ENCODE assay signal across 28 mouse cellular contexts in the genomic region with DNA sequence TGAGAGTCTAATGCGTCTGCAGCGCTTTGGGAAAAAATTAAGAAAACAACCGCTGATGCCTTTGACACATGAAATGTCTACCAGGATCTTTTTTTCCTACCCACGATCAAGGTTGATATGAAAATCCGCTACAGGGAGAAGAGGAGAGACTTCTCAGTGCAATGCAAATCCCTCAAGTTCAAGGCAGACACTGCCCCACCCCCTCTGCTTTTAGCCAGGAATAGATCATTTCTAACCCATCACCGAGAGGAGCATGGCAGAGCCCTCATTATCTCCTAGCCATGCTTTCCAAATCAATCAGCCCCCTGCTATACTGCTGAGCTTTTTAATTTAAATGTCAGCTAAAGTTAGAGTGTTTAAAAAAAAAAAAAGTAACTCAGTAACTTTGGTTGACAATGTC.
A peak's percentile ranks its signal among the peaks of the same experiment; 100 is the strongest.
DNase-seq lines count a peak whose midpoint lies in the region; ATAC-seq and TF ChIP-seq lines count a peak whose summit lies in the region.
"Had no signal": no experiment of that assay in that cellular context is flagged by ENCODE, and none has a peak within 500 bp of the region (broad histone marks: within the 10 kb centered on the region; RNA-seq: fewer than 3 reads in every experiment).

No protein-coding gene starts in this region.

- H3K4me3 ChIP-seq in hindbrain, embryonic 14.5 days (replicated peaks; ENCODE audit: low read length), result no peak overlapping the region
- no peak overlapping the region for H3K4me3 ChIP-seq in hindbrain, embryonic 13.5 days
- no peak overlapping the region for H3K4me3 ChIP-seq in neural tube, embryonic 15.5 days (replicated peaks)
- no peak overlapping the region for H3K4me3 ChIP-seq in forebrain, postnatal 0 days (ENCODE audit: low read depth, low read length)
- no peak overlapping the region for H3K4me3 ChIP-seq in midbrain, postnatal 0 days (ENCODE audit: low read depth, low read length)
- H3K4me3 ChIP-seq: embryonic facial prominence, embryonic 12.5 days; heart, embryonic 13.5 days; limb, embryonic 12.5 days; lung, embryonic 15.5 days had no signal

- H3K27me3 ChIP-seq in hindbrain, embryonic 14.5 days (ENCODE audit: control insufficient read depth, insufficient read depth, low read length), result no peaks in the 10 kb centered on the region
- H3K27me3 ChIP-seq in hindbrain, embryonic 13.5 days, result no peaks in the 10 kb centered on the region
- H3K27me3 ChIP-seq in neural tube, embryonic 15.5 days (replicated peaks), result no peaks in the 10 kb centered on the region
- H3K27me3 ChIP-seq in forebrain, postnatal 0 days (ENCODE audit: insufficient read depth, low read length), result no peaks in the 10 kb centered on the region
- H3K27me3 ChIP-seq in midbrain, postnatal 0 days (ENCODE audit: insufficient read depth, low read length), result no peaks in the 10 kb centered on the region
- H3K27me3 ChIP-seq: embryonic facial prominence, embryonic 12.5 days; heart, embryonic 13.5 days; limb, embryonic 12.5 days; lung, embryonic 15.5 days had no signal

- H3K27ac ChIP-seq in hindbrain, embryonic 14.5 days, result 0 out of 2 replicates have a peak overlapping the region, but pooled peaks have one; percentile 26
- H3K27ac ChIP-seq in hindbrain, embryonic 13.5 days, result no peak overlapping the region
- H3K27ac ChIP-seq in neural tube, embryonic 15.5 days (replicated peaks), result 0 out of 2 replicates have a peak overlapping the region, but pooled peaks have one; percentile 10
- peak overlapping the region; percentile 21; the same call in 1 of the 2 replicates for H3K27ac ChIP-seq in forebrain, postnatal 0 days (ENCODE audit: low read depth, low read length)
- H3K27ac ChIP-seq in midbrain, postnatal 0 days (ENCODE audit: low read depth, low read length), result no peak overlapping the region
- H3K27ac ChIP-seq: embryonic facial prominence, embryonic 12.5 days; heart, embryonic 13.5 days; kidney, postnatal 0 days; lung, embryonic 15.5 days; stomach, postnatal 0 days had no signal

- no peaks in the 10 kb centered on the region for H3K36me3 ChIP-seq in hindbrain, embryonic 14.5 days (replicated peaks; ENCODE audit: control insufficient read depth, insufficient read depth)
- no peaks in the 10 kb centered on the region for H3K36me3 ChIP-seq in hindbrain, embryonic 13.5 days
- H3K36me3 ChIP-seq in neural tube, embryonic 15.5 days, result no peaks in the 10 kb centered on the region
- H3K36me3 ChIP-seq in forebrain, postnatal 0 days (ENCODE audit: insufficient read depth), result no peaks in the 10 kb centered on the region
- H3K36me3 ChIP-seq in midbrain, postnatal 0 days (ENCODE audit: insufficient read depth, low read length), result no peaks in the 10 kb centered on the region
- H3K36me3 ChIP-seq: embryonic facial prominence, embryonic 12.5 days; heart, embryonic 13.5 days; limb, embryonic 12.5 days; lung, embryonic 15.5 days had no signal

- no peaks in the 10 kb centered on the region for H3K9me3 ChIP-seq in hindbrain, embryonic 14.5 days (ENCODE audit: control insufficient read depth, low read length)
- no peaks in the 10 kb centered on the region for H3K9me3 ChIP-seq in hindbrain, embryonic 13.5 days
- H3K9me3 ChIP-seq in neural tube, embryonic 15.5 days (replicated peaks), result no peaks in the 10 kb centered on the region
- no peaks in the 10 kb centered on the region for H3K9me3 ChIP-seq in forebrain, postnatal 0 days (ENCODE audit: low read length)
- no peaks in the 10 kb centered on the region for H3K9me3 ChIP-seq in midbrain, postnatal 0 days (ENCODE audit: low read length)
- H3K9me3 ChIP-seq: embryonic facial prominence, embryonic 12.5 days; heart, embryonic 13.5 days; limb, embryonic 12.5 days; lung, embryonic 15.5 days had no signal

- H3K9ac ChIP-seq in hindbrain, embryonic 14.5 days, result no peak overlapping the region
- H3K9ac ChIP-seq in hindbrain, embryonic 13.5 days, result no peak overlapping the region
- no peak overlapping the region for H3K9ac ChIP-seq in neural tube, embryonic 15.5 days (replicated peaks)
- H3K9ac ChIP-seq in forebrain, postnatal 0 days, result no peak overlapping the region
- no peak overlapping the region for H3K9ac ChIP-seq in midbrain, postnatal 0 days (replicated peaks; ENCODE audit: low read length, poor library complexity, severe bottlenecking)
- H3K9ac ChIP-seq: embryonic facial prominence, embryonic 12.5 days; heart, embryonic 13.5 days; limb, embryonic 12.5 days; lung, embryonic 15.5 days had no signal

- H3K4me1 ChIP-seq in hindbrain, embryonic 14.5 days (replicated peaks; ENCODE audit: control insufficient read depth, insufficient read depth, low read length), result peaks cover 33% of the 10 kb centered on the region
- peaks cover 40% of the 10 kb centered on the region for H3K4me1 ChIP-seq in hindbrain, embryonic 13.5 days (replicated peaks)
- H3K4me1 ChIP-seq in neural tube, embryonic 15.5 days, result peaks cover 26% of the 10 kb centered on the region
- peaks cover 20% of the 10 kb centered on the region for H3K4me1 ChIP-seq in forebrain, postnatal 0 days (ENCODE audit: insufficient read depth)
- H3K4me1 ChIP-seq in midbrain, postnatal 0 days (ENCODE audit: insufficient read depth, low read length), result peaks cover 13% of the 10 kb centered on the region; the same call in 1 of the 2 replicates

- ATAC-seq in hindbrain, embryonic 14.5 days (ENCODE audit: low FRiP score), result no peak
- no peak for ATAC-seq in hindbrain, embryonic 13.5 days (ENCODE audit: low FRiP score)
- ATAC-seq in neural tube, embryonic 15.5 days (ENCODE audit: low FRiP score), result no peak
- ATAC-seq in forebrain, postnatal 0 days, result peak; percentile 75; the same call in 1 of the 2 replicates
- ATAC-seq in midbrain, postnatal 0 days (ENCODE audit: low FRiP score), result 0 out of 2 replicates have a peak, but pooled peaks have one; percentile 60
- ATAC-seq: activated CD4-positive, CD25-positive, alpha-beta regulatory T cell, adult 4 months; hindbrain, embryonic 16.5 days had no signal

- TF ChIP-seq CTCF in forebrain, postnatal 0 days (IDR thresholded peaks at IDR 0.05; ENCODE audit: low read depth), result no peak
- no peak for TF ChIP-seq CTCF in midbrain, postnatal 0 days (IDR thresholded peaks at IDR 0.05)

- no peak for DNase-seq in hindbrain, embryonic 14.5 days (ENCODE audit: low spot score)
- DNase-seq in neural tube, embryonic 10.5 days (ENCODE audit: extremely low spot score, low spot score), result no peak
- DNase-seq in forebrain, postnatal 0 days, result peak; percentile 55
- peak; percentile 11 for DNase-seq in midbrain, postnatal 0 days (ENCODE audit: low spot score)
- no peak for DNase-seq in layer of hippocampus, postnatal 25 days (ENCODE audit: extremely low spot score in 1 of 2, low spot score in 1 of 2)
- DNase-seq: adrenal gland, adult 2 months; adrenal gland, postnatal 36 days; B cell, adult 2 months; cerebellum, adult 8-10 months; cerebellum, postnatal 25 days; gastrocnemius, postnatal 10 days; heart, postnatal 10 days; kidney, adult 18-20 months; layer of hippocampus, adult 9-11 months; spleen, adult 18-20 months; thymus, adult 18-20 months; thymus, postnatal 25 days had no signal

- 48% methylated on average over 6 of the region's 6 CpGs for WGBS in hindbrain, embryonic 14.5 days
- 52% methylated on average over 6 of the region's 6 CpGs for whole genome bisulfite sequencing in hindbrain, embryonic 13.5 days
- 57% methylated on average over 6 of the region's 6 CpGs for WGBS in neural tube, embryonic 15.5 days
- 43% methylated on average over 6 of the region's 6 CpGs for WGBS in forebrain, postnatal 0 days
- 34% methylated on average over 6 of the region's 6 CpGs for WGBS in midbrain, postnatal 0 days

- H3K4me2 ChIP-seq in hindbrain, embryonic 14.5 days (replicated peaks), result no peak overlapping the region
- H3K4me2 ChIP-seq in hindbrain, embryonic 13.5 days, result no peak overlapping the region
- H3K4me2 ChIP-seq in neural tube, embryonic 15.5 days, result no peak overlapping the region
- no peak overlapping the region for H3K4me2 ChIP-seq in forebrain, postnatal 0 days (ENCODE audit: low read depth)
- H3K4me2 ChIP-seq in midbrain, postnatal 0 days (ENCODE audit: low read depth, low read length, poor library complexity, severe bottlenecking), result no peak overlapping the region
- H3K4me2 ChIP-seq: embryonic facial prominence, embryonic 12.5 days; heart, embryonic 13.5 days; limb, embryonic 12.5 days; liver, embryonic 11.5 days; lung, embryonic 15.5 days had no signal

Comparison
In these comparisons a context has a peak if more than half of its experiments do, and no peak if none do; other contexts are left out.
1. H3K27ac ChIP-seq: peak in hindbrain, embryonic 14.5 days (single experiment), neural tube, embryonic 15.5 days (single experiment) and forebrain, postnatal 0 days (single experiment); none in hindbrain, embryonic 13.5 days (single experiment) and midbrain, postnatal 0 days (single experiment).
2. ATAC-seq: peak in forebrain, postnatal 0 days (single experiment) and midbrain, postnatal 0 days (single experiment); none in hindbrain, embryonic 14.5 days (single experiment), hindbrain, embryonic 13.5 days (single experiment) and neural tube, embryonic 15.5 days (single experiment).
3. DNase-seq: peak in forebrain, postnatal 0 days (single experiment) and midbrain, postnatal 0 days (single experiment); none in hindbrain, embryonic 14.5 days (single experiment), neural tube, embryonic 10.5 days (single experiment) and layer of hippocampus, postnatal 25 days (0 of 2).